Mouse (Mus musculus) testis, adult 2 months (tissue): Measurements from ENCODE around the gene Ybx2.

Experiments
- CTCF ChIP-seq: fragments of 200-500 bp; IDR thresholded peaks from 2 replicates; pipeline ENCODE4 v1.5.1; 2012; ENCODE audit warnings: low read depth, mild to moderate bottlenecking, inconsistent platforms, low read length, moderate library complexity; ENCODE audit not compliant: control insufficient read depth, insufficient read depth, insufficient replicate concordance
- POLR2A ChIP-seq: fragments of 200-500 bp; IDR thresholded peaks from 2 replicates; pipeline ENCODE4 v1.6.1; 2012; ENCODE audit warnings: low read depth, mild to moderate bottlenecking, inconsistent platforms, low read length, moderate library complexity; ENCODE audit not compliant: control insufficient read depth

GRCm38 (mm10) chr11:69935137-69935879 is at the start of gene Ybx2:
- no peak for TF ChIP-seq CTCF
- TF ChIP-seq POLR2A = peak; percentile 59; the same call in 1 of the 2 replicates
